9 mouse cellular contexts compared by ENCODE assay signal in genomic region chr19:57509758-57510319, GRCm38 (mm10). TPM values are rescaled to one million over a fixed set of nuclear protein-coding genes. Genes with fewer than 3 reads are reported as not detected.
A peak's percentile ranks its signal among the peaks of the same experiment; 100 is the strongest.
DNase-seq lines count a peak whose midpoint lies in the region; ATAC-seq and TF ChIP-seq lines count a peak whose summit lies in the region.
"Had no signal": no experiment of that assay in that cellular context is flagged by ENCODE, and none has a peak within 500 bp of the region (broad histone marks: within the 10 kb centered on the region; RNA-seq: fewer than 3 reads in every experiment).

No protein-coding gene starts in this region.

- H3K27me3 ChIP-seq in liver, postnatal 0 days (ENCODE audit: insufficient read depth, low read length): no peaks in the 10 kb centered on the region
- no peaks in the 10 kb centered on the region for H3K27me3 ChIP-seq in heart, adult 2 months (ENCODE audit: control insufficient read depth, insufficient read depth, low read length)
- H3K27me3 ChIP-seq in kidney, embryonic 15.5 days: no peaks in the 10 kb centered on the region

- H3K27ac ChIP-seq in liver, postnatal 0 days (ENCODE audit: low read depth): no peak overlapping the region
- H3K27ac ChIP-seq in heart, adult 2 months: no peak overlapping the region
- H3K27ac ChIP-seq in kidney, embryonic 15.5 days: peak overlapping the region; percentile 68

- no peak overlapping the region for H3K9ac ChIP-seq in liver, postnatal 0 days (replicated peaks)
- 0 out of 2 replicates have a peak overlapping the region, but pooled peaks have one; percentile 21 for H3K9ac ChIP-seq in heart, adult 2 months (ENCODE audit: low read depth, low read length)
- no peak overlapping the region for H3K9ac ChIP-seq in kidney, embryonic 15.5 days

- peak; percentile 27 for DNase-seq in liver
- no peak for DNase-seq in liver, postnatal 0 days
- DNase-seq in heart, adult 2 months: peak; percentile 38 to 43
- DNase-seq in ovary, postnatal 14 days (ENCODE audit: low spot score): peak; percentile 48
- DNase-seq in thymus, postnatal 25 days: no peak
- DNase-seq in layer of hippocampus, adult 8-10 months (ENCODE audit: low spot score in 2 of 2): no peak
- DNase-seq in thymus, postnatal 36 days: no peak

- TF ChIP-seq EP300 in liver, postnatal 0 days (IDR thresholded peaks at IDR 0.05; ENCODE audit: low read depth): no peak
- TF ChIP-seq EP300 in heart, adult 2 months (IDR thresholded peaks at IDR 0.05; ENCODE audit: insufficient read depth, low read depth, low read length): no peak

- H3K79me2 ChIP-seq in heart, adult 2 months (replicated peaks; ENCODE audit: control insufficient read depth, insufficient read depth, low read length): no peaks in the 10 kb centered on the region

- TF ChIP-seq CTCF in liver, postnatal 0 days (IDR thresholded peaks at IDR 0.05; ENCODE audit: low read depth): no peak
- no peak for TF ChIP-seq CTCF in heart, adult 2 months (IDR thresholded peaks at IDR 0.05)

- 43% methylated on average over 14 of the region's 14 CpGs for WGBS in liver, postnatal 0 days (ENCODE audit: insufficient replicate concordance)
- 23% methylated on average over 14 of the region's 14 CpGs for WGBS in heart, adult 2 months
- WGBS in kidney, embryonic 15.5 days: 48% methylated on average over 14 of the region's 14 CpGs

- H3K4me2 ChIP-seq in liver, postnatal 0 days (ENCODE audit: low read depth, low read length): no peak overlapping the region
- H3K4me2 ChIP-seq in kidney, embryonic 15.5 days: 0 out of 2 replicates have a peak overlapping the region, but pooled peaks have one; percentile 10

- H3K4me1 ChIP-seq in liver, postnatal 0 days (ENCODE audit: insufficient read depth): no peaks in the 10 kb centered on the region
- peaks cover 3% of the 10 kb centered on the region; the same call in 1 of the 2 replicates for H3K4me1 ChIP-seq in heart, adult 2 months (ENCODE audit: control insufficient read depth, insufficient read depth, low read length)
- H3K4me1 ChIP-seq in kidney, embryonic 15.5 days: peaks cover 40% of the 10 kb centered on the region

- no peak for ATAC-seq in liver, postnatal 0 days
- ATAC-seq in kidney, embryonic 15.5 days (replicated peaks; ENCODE audit: low FRiP score): peak; percentile 52; the same call in 1 of the 2 replicates

- H3K4me3 ChIP-seq in liver, postnatal 0 days (ENCODE audit: low read depth, low read length): no peak overlapping the region
- H3K4me3 ChIP-seq in heart, adult 2 months: no peak overlapping the region
- H3K4me3 ChIP-seq in kidney, embryonic 15.5 days (replicated peaks): no peak overlapping the region
- H3K4me3 ChIP-seq: erythroblast, embryonic 14.5 days had no signal

- intact Hi-C loops in heart, adult 2 months (cut with DNase I): no loop called here

- H3K9me3 ChIP-seq in liver, postnatal 0 days (ENCODE audit: low read length): no peaks in the 10 kb centered on the region
- H3K9me3 ChIP-seq in kidney, embryonic 15.5 days (replicated peaks): no peaks in the 10 kb centered on the region

- no peak for TF ChIP-seq POLR2A in heart, adult 2 months (IDR thresholded peaks at IDR 0.05; ENCODE audit: insufficient read depth, low read depth, low read length)

- no peaks in the 10 kb centered on the region for H3K36me3 ChIP-seq in liver, postnatal 0 days (replicated peaks; ENCODE audit: insufficient read depth, low read length)
- H3K36me3 ChIP-seq in heart, adult 2 months (ENCODE audit: control insufficient read depth, insufficient read depth, low read length): no peaks in the 10 kb centered on the region
- H3K36me3 ChIP-seq in kidney, embryonic 15.5 days: no peaks in the 10 kb centered on the region

RNA-seq across cellular contexts. Expression of gene Trub1, which starts 57.1 kb away (rescaled TPM):
- 7.7 and 8.6 TPM in 2 replicates for polyA plus RNA-seq in liver, postnatal 0 days (2015; fragmentation: Nextera tagmentation; extraction: Ambion mirVana)
- total RNA-seq in heart, adult 2 months (2021): 1 to 10 TPM; 4.5 to 6.4 TPM
- polyA plus RNA-seq in heart, adult 2 months (2012; rRNA removed): 3.0 and 4.9 TPM in 2 replicates
- polyA plus RNA-seq in kidney, embryonic 15.5 days (2015; fragmentation: Nextera tagmentation; extraction: Ambion mirVana): 28.2 and 30.6 TPM in 2 replicates
- total RNA-seq in layer of hippocampus, adult 8-10 months (2022): 10 to 100 TPM; 17.3 to 18.5 (median 17.9) TPM

Comparison
In these comparisons a context has a peak if more than half of its experiments do, and no peak if none do; other contexts are left out.
1. DNase-seq: peak in liver (single experiment), heart, adult 2 months (2 of 2) and ovary, postnatal 14 days (single experiment); none in liver, postnatal 0 days (single experiment), thymus, postnatal 25 days (single experiment), layer of hippocampus, adult 8-10 months (0 of 2) and thymus, postnatal 36 days (0 of 2).